Mouse (Mus musculus) liver, embryonic 11.5 days (tissue): Measurements from ENCODE around the gene Dnaja3. TPM values are rescaled to one million over a fixed set of nuclear protein-coding genes. Genes with fewer than 3 reads are reported as not detected.
"Not testable (repeated sequence)": the region's sequence is repeated elsewhere in the genome, so short reads cannot be mapped to it uniquely, and the experiment has no call there.

Experiments
- ATAC-seq: fragments of 200-750 bp; cut with Nextera tagmentation; replicated peaks from 2 replicates; pipeline ENCODE4 v1.8.0; 2017; ENCODE audit warnings: moderate number of reproducible peaks, mild to moderate bottlenecking, moderate TSS enrichment, moderate library complexity; ENCODE audit not compliant: low FRiP score
- DNase-seq: peaks from one replicate; pipeline ENCODE4 v3.0.0-alpha.2; 2017; ENCODE audit warnings: low spot score
- H3K27ac ChIP-seq: fragments of 300-500 bp; sonication (generic); 2 replicates; pipeline ENCODE4 v1.5.1; 2014; ENCODE audit warnings: mild to moderate bottlenecking, low read depth, low read length, control low read depth
- H3K27me3 ChIP-seq: fragments of 300-500 bp; sonication (generic); replicated peaks from 2 replicates; pipeline ENCODE4 v1.6.1; 2014; ENCODE audit warnings: low read length, mixed read lengths; ENCODE audit not compliant: control insufficient read depth, insufficient read depth
- H3K36me3 ChIP-seq: fragments of 300-500 bp; sonication (generic); 2 replicates; pipeline ENCODE4 v1.6.1; 2014; ENCODE audit warnings: mild to moderate bottlenecking, low read length, moderate library complexity, mixed read lengths; ENCODE audit not compliant: control insufficient read depth, insufficient read depth
- H3K4me1 ChIP-seq: fragments of 300-500 bp; sonication (generic); replicated peaks from 2 replicates; pipeline ENCODE4 v1.6.1; 2014; ENCODE audit warnings: low read length, mixed read lengths; ENCODE audit not compliant: control insufficient read depth, insufficient read depth
- H3K4me2 ChIP-seq: fragments of 300-500 bp; sonication (generic); 2 replicates; pipeline ENCODE4 v1.6.1; 2014; ENCODE audit warnings: mild to moderate bottlenecking, control low read depth, moderate library complexity
- H3K4me3 ChIP-seq: fragments of 300-500 bp; sonication (generic); 2 replicates; pipeline ENCODE4 v1.5.1; 2014; ENCODE audit warnings: low read depth, low read length, control low read depth
- H3K9ac ChIP-seq: fragments of 300-500 bp; sonication (generic); 2 replicates; pipeline ENCODE4 v1.6.1; 2014; ENCODE audit warnings: low read depth, low read length, control low read depth
- H3K9me3 ChIP-seq: fragments of 300-500 bp; sonication (generic); 2 replicates; pipeline ENCODE4 v1.6.1; 2016; ENCODE audit warnings: low read length, inconsistent platforms, mixed read lengths; ENCODE audit not compliant: control insufficient read depth
- WGBS: fragments of 180-500 bp; shearing (Covaris S2); extraction: QIAGEN DNeasy Blood & Tissue Kit; methylation state at CpG from one replicate; pipeline ENCODE4 v1.1.7; 2014; 5-methylcytosine and 5-hydroxymethylcytosine counted together
- polyA plus RNA-seq: library from polyadenylated mRNA; unstranded; fragments of >200 nt; fragmentation: Nextera tagmentation; extraction: Ambion mirVana; gene quantifications from 2 replicates; pipeline ENCODE4 v1.2.1, GENCODE M21; 2014

The Dnaja3 gene
- polyA plus RNA-seq, 1 experiment from 2014 or later = 104 TPM

DNA sequence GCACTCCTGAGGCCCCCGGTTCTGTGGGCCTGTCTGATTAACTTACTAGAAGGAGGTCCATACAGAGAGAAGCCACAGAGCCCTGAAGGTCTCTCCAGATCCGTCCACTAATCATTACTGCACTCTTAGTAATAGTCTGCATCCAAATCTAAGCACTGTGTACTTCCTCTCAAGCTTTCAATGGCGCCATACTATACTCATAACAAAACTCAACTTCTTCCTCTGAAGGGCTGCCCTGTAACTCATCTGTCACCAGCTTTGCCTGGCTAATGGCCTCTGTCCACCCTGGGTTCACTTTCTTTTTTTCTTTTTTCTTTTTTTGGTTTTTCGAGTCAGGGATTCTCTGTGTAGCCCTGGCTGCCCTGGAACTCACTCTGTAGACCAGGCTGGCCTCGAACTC lies 38.3 kb downstream of the Dnaja3 start:
- no peak for ATAC-seq
- H3K9me3 ChIP-seq = no peaks in the 10 kb centered on the region
- H3K9ac ChIP-seq = no peak overlapping the region
- DNase-seq = no peak
- WGBS = 69% methylated on average over 5 of the region's 5 CpGs
- peaks cover 19% of the 10 kb centered on the region for H3K4me1 ChIP-seq
- no peak overlapping the region; the same call in 1 of the 2 replicates for H3K4me3 ChIP-seq
- H3K27ac ChIP-seq = no peak overlapping the region
- H3K36me3 ChIP-seq = peaks cover 3% of the 10 kb centered on the region; the same call in 1 of the 2 replicates
- H3K27me3 ChIP-seq = no peaks in the 10 kb centered on the region
- peak overlapping the region; percentile 98 for H3K4me2 ChIP-seq

GRCm38 (mm10) chr16:4679121-4680018 lies 39.6 kb downstream of the Dnaja3 start, which contains the start of gene Coro7:
TSS of gene Coro7 (minus strand) at chr16:4679777.
- peak within 1 kb of the TSS; percentile 98 for H3K4me2 ChIP-seq
- H3K9me3 ChIP-seq = no peaks in the 10 kb centered on the region
- peaks cover 3% of the 10 kb centered on the region; the same call in 1 of the 2 replicates for H3K36me3 ChIP-seq
- peak; percentile 89 for ATAC-seq
- no peaks in the 10 kb centered on the region for H3K27me3 ChIP-seq
- H3K9ac ChIP-seq = peak within 1 kb of the TSS; percentile 75
- H3K4me3 ChIP-seq = peak within 1 kb of the TSS; percentile 77
- H3K27ac ChIP-seq = peak within 1 kb of the TSS; percentile 54; the same call in 1 of the 2 replicates
- under 1% methylated on average over 47 of the region's 47 CpGs for WGBS
- DNase-seq = peak; percentile 87
- peaks cover 19% of the 10 kb centered on the region for H3K4me1 ChIP-seq

GRCm38 (mm10) chr16:4680922-4681455 lies 41.2 kb downstream of the Dnaja3 start:
- 81% methylated on average over 3 of the region's 3 CpGs for WGBS
- peaks cover 28% of the 10 kb centered on the region for H3K4me1 ChIP-seq
- H3K4me2 ChIP-seq, DNase-seq, H3K36me3 ChIP-seq, H3K4me3 ChIP-seq, H3K27ac ChIP-seq, ATAC-seq, H3K27me3 ChIP-seq, H3K9ac ChIP-seq, H3K9me3 ChIP-seq: not testable (repeated sequence)

DNA sequence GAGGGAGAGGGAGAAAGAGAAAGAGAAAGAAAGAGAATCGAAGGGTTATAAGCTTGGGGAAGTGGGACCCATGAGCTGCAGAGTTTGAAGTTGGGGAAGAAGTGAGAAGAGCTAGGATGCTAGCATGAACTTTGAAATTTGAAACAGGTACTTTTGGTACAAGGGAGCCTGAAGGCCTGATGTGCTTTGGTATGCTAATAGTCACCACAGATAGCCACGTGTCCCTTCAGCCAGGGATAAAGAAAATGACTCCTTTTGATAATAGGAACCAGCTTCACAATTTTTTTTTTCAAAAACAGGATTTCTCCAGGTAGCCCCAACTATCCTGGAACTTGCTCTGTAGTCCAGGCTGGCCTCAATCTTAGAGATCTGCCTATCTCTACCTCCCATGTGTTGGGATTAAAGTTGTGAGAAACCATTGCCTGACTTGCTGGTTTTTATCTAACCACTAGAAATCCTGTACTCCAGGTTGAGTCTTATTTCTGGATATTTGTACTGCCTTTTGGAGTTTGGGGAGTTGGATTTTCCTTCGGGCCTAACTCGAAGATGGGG lies 42.9 kb downstream of the Dnaja3 start:
- DNase-seq (no peak), ATAC-seq (no peak)
- Histone ChIP-seq H3K27ac (peak overlapping the region; percentile 77), H3K36me3 (peaks cover 4% of the 10 kb centered on the region; the same call in 1 of the 2 replicates), H3K27me3 (no peaks in the 10 kb centered on the region), H3K9me3 (no peaks in the 10 kb centered on the region), H3K4me1 (peaks cover 28% of the 10 kb centered on the region), H3K4me2 (peak overlapping the region; percentile 91), H3K4me3 (peak overlapping the region; percentile 88), H3K9ac (peak overlapping the region; percentile 93)
- WGBS = 61% methylated on average over 4 of the region's 4 CpGs

- no peaks in the 10 kb centered on the region for H3K27me3 ChIP-seq
- H3K4me3 ChIP-seq = peak overlapping the region; percentile 88
- WGBS = 25% methylated on average over 9 of the region's 9 CpGs
- DNase-seq (no peak), ATAC-seq (peak; percentile 50)
- H3K9ac ChIP-seq = peak overlapping the region; percentile 93
- peaks cover 5% of the 10 kb centered on the region; the same call in 1 of the 2 replicates for H3K36me3 ChIP-seq
- no peaks in the 10 kb centered on the region for H3K9me3 ChIP-seq
- peak overlapping the region; percentile 91 for H3K4me2 ChIP-seq
- H3K27ac ChIP-seq = peak overlapping the region; percentile 77
- peaks cover 23% of the 10 kb centered on the region for H3K4me1 ChIP-seq
Observed at GRCm38 (mm10) chr16:4683193-4683580, 43.4 kb downstream of the Dnaja3 start.

DNA sequence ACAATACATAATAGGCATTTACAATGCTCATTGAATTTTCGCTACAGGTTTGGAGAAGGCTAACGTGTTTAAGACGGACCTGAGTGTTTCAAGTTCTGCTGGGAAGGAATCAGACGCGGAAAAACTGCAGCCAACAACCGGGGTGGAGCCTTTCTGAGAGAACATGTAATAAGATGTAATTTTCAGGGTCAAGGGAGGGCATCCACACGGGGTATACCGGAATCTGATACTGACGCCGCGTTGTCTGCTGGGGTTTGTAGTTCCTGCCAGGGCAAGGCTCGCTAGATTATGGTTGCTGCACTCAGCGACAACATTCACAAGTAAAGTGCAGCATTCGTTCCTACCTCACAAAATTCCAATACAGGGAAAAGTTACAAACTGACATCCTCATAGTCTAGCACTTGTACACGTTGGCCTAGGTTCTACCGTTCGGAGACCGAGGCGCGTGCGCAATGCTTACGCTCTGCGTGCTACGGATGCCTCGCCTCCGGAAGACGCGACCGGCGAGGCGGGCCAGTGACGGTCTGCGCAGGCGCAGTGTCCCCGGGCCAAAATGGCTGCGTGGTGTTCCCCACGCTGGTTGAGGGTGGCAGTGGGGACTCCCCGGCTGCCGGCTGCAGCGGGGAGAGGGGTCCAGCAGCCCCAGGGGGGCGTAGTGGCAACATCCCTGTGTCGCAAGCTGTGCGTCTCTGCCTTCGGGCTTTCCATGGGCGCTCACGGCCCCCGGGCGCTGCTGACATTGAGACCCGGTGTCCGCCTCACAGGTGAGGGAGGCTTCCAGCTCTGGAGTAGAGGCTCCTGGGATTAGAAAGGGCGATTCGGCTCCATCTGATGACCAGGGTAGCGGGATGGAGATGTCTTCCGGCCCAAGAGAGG lies 44.0 kb downstream of the Dnaja3 start:
- Histone ChIP-seq H3K36me3 (peaks cover 5% of the 10 kb centered on the region; the same call in 1 of the 2 replicates), H3K9ac (peak overlapping the region; percentile 93), H3K4me3 (peak overlapping the region; percentile 88), H3K27me3 (no peaks in the 10 kb centered on the region), H3K4me2 (peak overlapping the region; percentile 91), H3K9me3 (no peaks in the 10 kb centered on the region), H3K4me1 (peaks cover 18% of the 10 kb centered on the region), H3K27ac (peak overlapping the region; percentile 77)
- under 1% methylated on average over 54 of the region's 54 CpGs for WGBS
- DNase-seq (peak; percentile 96), ATAC-seq (peak; percentile 80)

DNA sequence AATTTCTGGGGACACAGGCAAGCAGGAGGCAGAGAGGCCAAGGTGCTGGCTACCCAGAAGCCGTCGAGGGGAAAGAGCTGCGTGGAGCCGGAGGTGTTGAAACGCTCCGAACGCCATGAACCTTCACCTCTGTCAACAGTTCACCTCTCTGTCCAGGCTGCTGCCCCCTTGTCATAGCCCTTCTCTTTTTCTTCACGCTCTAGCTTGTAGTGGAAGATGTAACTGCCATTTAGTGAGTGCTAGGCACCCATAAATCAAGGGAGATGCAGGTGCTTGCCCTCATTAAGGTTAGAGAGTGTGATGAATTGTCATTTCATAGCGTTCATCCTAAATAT lies 44.6 kb downstream of the Dnaja3 start:
- 0 out of 2 replicates have a peak, but pooled peaks cover 2% of the 10 kb centered on the region for H3K9me3 ChIP-seq
- under 1% methylated on average over 9 of the region's 9 CpGs for WGBS
- ATAC-seq = 0 out of 2 replicates have a peak, but pooled peaks have one; percentile 1

GRCm38 (mm10) chr16:4689371-4689770 lies 49.6 kb downstream of the Dnaja3 start:
- not testable (repeated sequence) for H3K9ac ChIP-seq, H3K4me3 ChIP-seq, H3K27ac ChIP-seq, ATAC-seq, DNase-seq, H3K9me3 ChIP-seq, H3K4me1 ChIP-seq, H3K4me2 ChIP-seq, H3K27me3 ChIP-seq
- peaks cover 51% of the 10 kb centered on the region for H3K36me3 ChIP-seq
- WGBS = 96% methylated on average over 4 of the region's 4 CpGs

More for the DNA sequence above, 44.6 kb downstream of the Dnaja3 start:
- peak overlapping the region; percentile 93 for H3K9ac ChIP-seq
- H3K36me3 ChIP-seq = peaks cover 11% of the 10 kb centered on the region
- DNase-seq = no peak
- peaks cover 16% of the 10 kb centered on the region for H3K4me1 ChIP-seq
- H3K4me3 ChIP-seq = peak overlapping the region; percentile 88
- no peaks in the 10 kb centered on the region for H3K27me3 ChIP-seq
- H3K27ac ChIP-seq = peak overlapping the region; percentile 77
- peak overlapping the region; percentile 91 for H3K4me2 ChIP-seq
